Mouse (Mus musculus) limb, embryonic 11.5 days (tissue): ENCODE data around the gene Golga1. TPM values are rescaled to one million over a fixed set of nuclear protein-coding genes. Genes with fewer than 3 reads are reported as not detected.

Experiments used
- ATAC-seq: fragments of 200-750 bp; cut with Nextera tagmentation; 2 replicates; pipeline ENCODE4 v1.8.0; 2017; ENCODE audit warnings: low read depth; ENCODE audit not compliant: insufficient number of reproducible peaks, low FRiP score, low TSS enrichment
- DNase-seq: peaks from one replicate; pipeline ENCODE4 v3.0.0-alpha.2; 2015; ENCODE audit warnings: low spot score
- H3K27ac ChIP-seq: fragments of 300-500 bp; sonication (generic); replicated peaks from 2 replicates; pipeline ENCODE4 v1.5.1; 2014; ENCODE audit warnings: low read depth, mild to moderate bottlenecking, low read length
- H3K27me3 ChIP-seq: fragments of 300-500 bp; sonication (generic); 2 replicates; pipeline ENCODE4 v1.6.1; 2014; ENCODE audit warnings: mild to moderate bottlenecking, low read length, mixed read lengths; ENCODE audit not compliant: control insufficient read depth, insufficient read depth
- H3K36me3 ChIP-seq: fragments of 300-500 bp; sonication (generic); 2 replicates; pipeline ENCODE4 v1.6.1; 2014; ENCODE audit warnings: mild to moderate bottlenecking, low read length, moderate library complexity, mixed read lengths; ENCODE audit not compliant: control insufficient read depth, insufficient read depth
- H3K4me1 ChIP-seq: fragments of 300-500 bp; sonication (generic); 2 replicates; pipeline ENCODE4 v1.6.1; 2014; ENCODE audit warnings: low read length, mixed read lengths; ENCODE audit not compliant: control insufficient read depth, insufficient read depth
- H3K4me2 ChIP-seq: fragments of 300-500 bp; sonication (generic); 2 replicates; pipeline ENCODE4 v1.6.1; 2014; ENCODE audit warnings: low read depth, mild to moderate bottlenecking, moderate library complexity; ENCODE audit not compliant: severe bottlenecking
- H3K4me3 ChIP-seq: fragments of 300-500 bp; sonication (generic); 2 replicates; pipeline ENCODE4 v1.5.1; 2014; ENCODE audit warnings: low read depth, low read length
- H3K9ac ChIP-seq: fragments of 300-500 bp; sonication (generic); 2 replicates; pipeline ENCODE4 v1.6.1; 2014; ENCODE audit warnings: mild to moderate bottlenecking, low read length
- H3K9me3 ChIP-seq: fragments of 300-500 bp; sonication (generic); 2 replicates; pipeline ENCODE4 v1.6.1; 2016; ENCODE audit warnings: low read length; ENCODE audit not compliant: control insufficient read depth
- WGBS: fragments of 180-500 bp; shearing (Covaris S2); extraction: QIAGEN DNeasy Blood & Tissue Kit; methylation state at CpG from one replicate; pipeline ENCODE4 v1.1.7; 2014; 5-methylcytosine and 5-hydroxymethylcytosine counted together
- polyA plus RNA-seq: library from polyadenylated mRNA; unstranded; fragments of >200 nt; fragmentation: Nextera tagmentation; extraction: Ambion mirVana; gene quantifications from 2 replicates; pipeline ENCODE4 v1.2.1, GENCODE M21; 2014

The Golga1 gene
- polyA plus RNA-seq, 1 experiment from 2014 or later, result 30.2 TPM

GRCm38 (mm10) chr2:39069096-39069495, 3.8 kb upstream of the Golga1 start:
- Histone ChIP-seq H3K36me3 (no peaks in the 10 kb centered on the region), H3K9ac (no peak overlapping the region), H3K4me3 (no peak overlapping the region), H3K4me1 (peaks cover 2% of the 10 kb centered on the region; the same call in 1 of the 2 replicates), H3K9me3 (no peaks in the 10 kb centered on the region), H3K4me2 (no peak overlapping the region), H3K27ac (no peak overlapping the region), H3K27me3 (no peaks in the 10 kb centered on the region)
- ATAC-seq, result no peak
- WGBS, result 50% methylated on average over 1 of the region's 1 CpGs
- DNase-seq, result no peak

- peak overlapping the region; percentile 60 for H3K4me2 ChIP-seq
- ATAC-seq (peak; percentile 2; the same call in 1 of the 2 replicates), DNase-seq (no peak)
- H3K9me3 ChIP-seq, result no peaks in the 10 kb centered on the region
- H3K27ac ChIP-seq, result peak overlapping the region; percentile 56; the same call in 1 of the 2 replicates
- peaks cover 2% of the 10 kb centered on the region; the same call in 1 of the 2 replicates for H3K36me3 ChIP-seq
- no peaks in the 10 kb centered on the region for H3K27me3 ChIP-seq
- WGBS, result 5% methylated on average over 25 of the region's 25 CpGs
- peak overlapping the region; percentile 83 for H3K4me3 ChIP-seq
- peak overlapping the region; percentile 90 for H3K9ac ChIP-seq
- H3K4me1 ChIP-seq, result peaks cover 2% of the 10 kb centered on the region; the same call in 1 of the 2 replicates
Observed at GRCm38 (mm10) chr2:39064687-39065399, 498 bp downstream of the Golga1 start.

GRCm38 (mm10) chr2:39048515-39048914, 16.8 kb downstream of the Golga1 start:
- ATAC-seq, result no peak
- no peaks in the 10 kb centered on the region for H3K9me3 ChIP-seq
- no peak for DNase-seq
- 87% methylated on average over 1 of the region's 1 CpGs for WGBS
- H3K27ac ChIP-seq, result no peak overlapping the region
- no peak overlapping the region for H3K4me3 ChIP-seq
- peaks cover 12% of the 10 kb centered on the region; the same call in 1 of the 2 replicates for H3K36me3 ChIP-seq
- no peak overlapping the region for H3K9ac ChIP-seq
- H3K4me1 ChIP-seq, result no peaks in the 10 kb centered on the region
- no peak overlapping the region for H3K4me2 ChIP-seq
- no peaks in the 10 kb centered on the region for H3K27me3 ChIP-seq

GRCm38 (mm10) chr2:39040215-39040614, 25.1 kb downstream of the Golga1 start:
- WGBS, result 89% methylated on average over 1 of the region's 1 CpGs
- DNase-seq, result no peak
- Histone ChIP-seq H3K9ac (no peak overlapping the region), H3K27ac (no peak overlapping the region), H3K4me2 (no peak overlapping the region), H3K27me3 (no peaks in the 10 kb centered on the region), H3K4me1 (no peaks in the 10 kb centered on the region), H3K4me3 (no peak overlapping the region), H3K36me3 (peaks cover 3% of the 10 kb centered on the region; the same call in 1 of the 2 replicates), H3K9me3 (no peaks in the 10 kb centered on the region)
- no peak for ATAC-seq

GRCm38 (mm10) chr2:39031611-39032010, 33.7 kb downstream of the Golga1 start:
- no peaks in the 10 kb centered on the region for H3K4me1 ChIP-seq
- H3K27me3 ChIP-seq, result no peaks in the 10 kb centered on the region
- DNase-seq (no peak), ATAC-seq (no peak)
- 94% methylated on average over 1 of the region's 1 CpGs for WGBS
- H3K27ac ChIP-seq, result no peak overlapping the region
- H3K9me3 ChIP-seq, result no peaks in the 10 kb centered on the region
- peaks cover 26% of the 10 kb centered on the region for H3K36me3 ChIP-seq
- no peak overlapping the region for H3K4me2 ChIP-seq
- H3K9ac ChIP-seq, result no peak overlapping the region
- no peak overlapping the region for H3K4me3 ChIP-seq

GRCm38 (mm10) chr2:39020004-39020403, 45.3 kb downstream of the Golga1 start:
- peaks cover 33% of the 10 kb centered on the region for H3K36me3 ChIP-seq
- WGBS, result 76% methylated on average over 1 of the region's 1 CpGs
- ATAC-seq, result no peak

GRCm38 (mm10) chr2:39016581-39016980, 48.8 kb downstream of the Golga1 start:
- H3K4me1 ChIP-seq, result no peaks in the 10 kb centered on the region
- H3K4me3 ChIP-seq, result no peak overlapping the region
- no peak overlapping the region for H3K27ac ChIP-seq
- no peak for ATAC-seq
- 75% methylated on average over 3 of the region's 3 CpGs for WGBS
- no peak for DNase-seq
- no peaks in the 10 kb centered on the region for H3K27me3 ChIP-seq
- H3K4me2 ChIP-seq, result no peak overlapping the region
- H3K9me3 ChIP-seq, result no peaks in the 10 kb centered on the region
- H3K36me3 ChIP-seq, result peaks cover 29% of the 10 kb centered on the region
- H3K9ac ChIP-seq, result no peak overlapping the region

More at GRCm38 (mm10) chr2:39020004-39020403, 45.3 kb downstream of the Golga1 start:
- DNase-seq, result no peak
- H3K27ac ChIP-seq, result no peak overlapping the region
- no peak overlapping the region for H3K9ac ChIP-seq
- H3K4me3 ChIP-seq, result no peak overlapping the region
- H3K9me3 ChIP-seq, result no peaks in the 10 kb centered on the region
- H3K4me2 ChIP-seq, result no peak overlapping the region
- no peaks in the 10 kb centered on the region for H3K27me3 ChIP-seq
- H3K4me1 ChIP-seq, result no peaks in the 10 kb centered on the region

GRCm38 (mm10) chr2:39012768-39013279, 52.5 kb downstream of the Golga1 start:
- Histone ChIP-seq H3K4me3 (no peak overlapping the region), H3K9me3 (no peaks in the 10 kb centered on the region), H3K4me2 (no peak overlapping the region), H3K27me3 (no peaks in the 10 kb centered on the region), H3K36me3 (peaks cover 15% of the 10 kb centered on the region), H3K27ac (no peak overlapping the region), H3K4me1 (peaks cover 8% of the 10 kb centered on the region), H3K9ac (no peak overlapping the region)
- DNase-seq, result no peak
- 89% methylated on average over 7 of the region's 7 CpGs for WGBS
- ATAC-seq, result no peak
